Mouse (Mus musculus) telencephalon, adult 2 months (tissue): ENCODE measurements at regions not wholly inside any gene's neighbourhood (a gene's known extent, or its start where the extent isn't known, plus 50 kb on each side); places are given as distances from the start of the nearest gene placed in this dataset.

Experiments
- DNase-seq: peaks from one replicate; pipeline ENCODE4 v3.0.0-alpha.2; 2011; ENCODE audit warnings: low read depth, low spot score

DNA sequence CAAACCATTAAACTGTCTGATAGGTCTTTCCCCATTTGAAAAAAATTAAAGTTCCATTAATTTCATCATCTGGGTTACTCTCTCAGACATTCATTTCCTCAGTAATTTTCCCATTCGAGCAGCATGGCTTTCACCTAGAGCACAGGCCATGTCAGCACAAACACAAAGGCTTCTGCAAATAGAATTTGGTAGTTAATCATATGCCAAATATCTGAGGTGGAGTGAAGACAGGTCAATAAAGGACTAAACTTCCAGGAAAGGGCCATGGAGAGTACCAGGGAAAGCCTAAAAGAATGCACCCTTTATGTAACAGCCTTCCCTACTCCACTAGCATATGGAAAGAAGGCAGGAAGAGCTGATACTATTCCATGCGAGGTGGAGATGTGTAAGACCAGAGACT lies 150.3 kb upstream of the Gimd1 start:
- DNase-seq = no peak

DNA sequence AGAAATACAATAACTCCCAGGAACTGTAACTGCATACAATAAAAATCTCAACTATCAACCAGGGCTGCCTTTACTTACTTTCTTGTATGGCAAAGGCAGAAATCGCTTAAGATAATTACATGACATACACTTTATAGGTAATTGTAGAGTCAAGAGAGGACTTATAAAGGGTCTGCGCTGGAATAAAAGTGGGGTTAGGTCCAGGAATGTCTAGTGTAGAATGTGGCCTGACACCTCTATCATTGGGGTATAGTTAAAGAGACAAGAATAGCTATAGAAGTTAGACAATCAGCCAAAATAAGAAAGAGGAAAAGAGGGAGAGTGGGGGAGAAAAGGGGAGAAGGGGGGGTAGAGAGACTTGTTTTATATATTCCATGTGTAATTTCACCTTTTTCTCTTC lies 144.8 kb upstream of the Gimd1 start:
- no peak for DNase-seq

DNA sequence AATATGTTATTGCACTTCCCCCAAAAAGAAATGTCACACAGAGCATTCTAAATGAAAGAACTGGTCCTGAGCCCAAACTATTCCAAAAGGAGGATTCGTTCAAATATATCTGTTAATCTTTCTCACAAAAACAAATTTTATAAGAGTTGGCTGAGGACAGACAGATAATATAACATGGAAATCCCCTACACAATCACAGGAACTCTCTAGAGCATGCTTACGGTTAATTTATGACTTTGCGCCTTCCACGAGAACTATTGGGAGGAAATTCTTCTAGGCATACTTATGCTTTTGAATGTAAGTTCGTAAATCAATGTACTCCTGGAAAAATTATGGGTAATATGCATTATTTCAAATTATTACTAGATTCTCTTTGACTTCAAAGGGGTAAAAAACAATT lies 144.1 kb upstream of the Gimd1 start:
- no peak for DNase-seq

DNA sequence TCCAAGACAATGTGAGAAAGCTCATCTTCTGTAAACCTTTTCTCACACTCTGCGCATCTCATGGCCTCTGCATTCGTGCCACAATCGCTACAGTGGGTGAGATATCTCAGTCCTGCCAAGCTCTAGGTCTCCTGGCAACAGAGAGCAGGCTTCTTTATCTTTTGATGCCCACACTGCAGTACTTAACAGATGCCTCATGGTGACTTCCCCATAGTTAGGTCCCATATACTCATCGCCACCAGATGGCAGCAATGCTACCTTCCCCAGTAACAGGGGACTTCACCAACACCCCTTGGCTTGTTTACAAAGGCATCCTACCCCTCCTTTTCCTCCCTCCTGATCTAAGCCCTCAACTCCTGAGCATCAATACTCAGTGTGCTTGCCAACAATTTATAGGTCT lies 123.5 kb upstream of the Gimd1 start:
- peak; percentile 13 for DNase-seq

DNA sequence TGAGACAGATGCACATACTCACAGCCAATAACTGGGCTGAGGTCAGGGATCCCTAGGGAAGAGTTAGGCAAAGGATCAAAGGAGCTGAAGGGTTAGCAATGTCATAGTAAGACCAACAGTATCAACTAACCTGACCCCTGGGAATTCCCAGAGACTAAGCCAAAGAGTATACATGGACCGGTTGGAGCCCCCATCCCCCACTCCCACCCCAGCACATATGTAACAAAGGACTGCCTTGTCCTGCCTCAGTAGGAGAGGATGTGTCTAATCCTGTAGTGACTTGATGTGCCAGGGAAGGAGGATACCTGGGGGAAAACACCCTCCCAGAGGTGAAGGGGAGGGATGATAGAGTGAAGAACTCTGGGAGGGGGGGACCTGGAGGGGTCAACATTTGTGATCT lies 119.4 kb upstream of the Gimd1 start:
- DNase-seq = no peak

DNA sequence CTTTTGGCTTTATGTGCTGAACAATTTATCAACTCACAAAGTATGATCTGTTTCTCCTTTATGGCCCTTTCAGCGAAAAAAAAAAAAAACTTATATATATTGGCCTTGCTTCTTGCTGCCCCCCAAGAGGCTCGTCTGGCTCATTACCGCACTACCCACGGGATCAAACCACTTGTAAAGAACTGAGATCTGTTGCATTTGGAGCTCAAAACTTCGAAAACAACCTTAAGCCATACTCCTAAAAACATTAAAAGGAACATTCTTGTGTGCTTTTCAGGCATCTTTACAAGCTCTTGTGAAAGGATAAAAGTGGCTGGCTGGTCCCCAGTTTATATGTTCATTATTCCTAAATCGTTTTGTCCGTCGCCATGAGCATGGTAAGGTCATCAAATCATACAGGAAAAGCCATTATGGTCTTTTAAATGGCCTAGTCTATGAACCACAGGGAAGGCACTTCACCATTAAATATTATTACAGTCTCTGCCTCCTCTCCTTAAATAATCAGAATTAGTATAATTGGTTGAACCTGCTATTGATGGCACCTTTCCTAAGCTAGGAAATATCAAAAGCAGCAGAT lies 117.0 kb upstream of the Gimd1 start:
- DNase-seq = no peak

DNA sequence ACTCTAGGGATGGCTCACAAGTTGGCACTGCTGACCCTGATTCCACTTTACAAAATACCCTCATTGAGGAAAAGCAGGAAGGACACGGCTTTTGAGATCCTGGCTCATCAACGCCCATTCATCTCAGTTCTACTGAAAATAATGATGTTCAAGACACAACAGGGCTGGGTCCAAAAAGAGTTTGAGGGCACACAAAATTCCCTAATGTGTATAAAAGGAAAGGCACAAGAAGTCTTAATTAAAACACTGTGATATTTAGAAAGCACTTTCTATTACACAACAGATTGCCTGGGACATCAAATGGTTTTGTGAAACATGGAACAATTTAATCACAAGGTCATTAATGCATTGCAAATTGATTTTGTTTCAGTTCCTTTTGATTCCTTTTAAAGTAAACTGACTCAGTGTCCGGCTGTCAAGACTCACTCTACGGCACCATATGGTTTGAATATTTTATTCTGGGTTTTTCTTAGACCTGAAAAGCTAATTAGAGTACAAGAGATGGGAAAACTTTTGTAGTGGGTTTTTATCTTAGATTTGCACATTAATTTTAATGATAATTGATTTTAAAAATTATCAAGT lies 96.2 kb upstream of the Gimd1 start:
- no peak for DNase-seq

DNA sequence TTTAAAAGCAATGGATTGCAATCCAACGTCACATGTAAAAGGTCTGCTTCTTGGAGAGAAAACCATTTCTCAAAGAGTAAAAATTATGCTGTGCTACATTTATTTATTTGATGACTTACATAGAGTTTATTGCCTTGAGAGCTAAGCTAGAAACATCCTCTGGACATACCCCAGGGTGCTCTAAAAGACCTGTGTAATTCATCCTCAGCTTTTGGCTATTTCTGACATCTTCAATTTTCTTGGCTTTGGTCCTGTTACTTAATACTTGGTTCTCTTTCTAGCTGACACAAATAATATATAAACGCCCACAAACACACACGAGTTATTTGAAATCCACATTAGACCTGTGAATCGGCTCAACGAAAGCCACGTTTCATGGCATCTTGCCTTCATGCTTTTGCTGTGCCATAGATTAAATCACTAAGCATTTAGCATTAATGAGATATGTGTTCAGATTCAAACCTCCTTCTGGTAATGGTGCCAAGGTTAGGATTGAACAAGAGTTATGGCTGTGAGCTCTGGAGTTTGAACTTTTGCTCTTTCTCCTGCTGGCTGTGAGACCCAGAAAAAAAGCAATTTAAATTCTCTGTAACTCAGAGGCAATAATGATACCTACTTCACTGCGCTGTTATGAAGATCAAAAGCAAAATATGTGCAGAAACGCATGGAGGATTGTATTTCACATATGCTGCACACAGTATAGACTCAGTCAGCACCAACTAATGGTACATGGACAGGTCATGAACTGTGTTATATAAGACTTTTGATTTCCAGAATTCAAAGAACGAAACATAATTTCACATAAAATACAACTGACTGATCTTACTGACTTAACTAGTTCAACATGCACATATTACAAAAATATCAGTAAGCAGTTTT lies 89.6 kb upstream of the Gimd1 start:
- DNase-seq = no peak

DNA sequence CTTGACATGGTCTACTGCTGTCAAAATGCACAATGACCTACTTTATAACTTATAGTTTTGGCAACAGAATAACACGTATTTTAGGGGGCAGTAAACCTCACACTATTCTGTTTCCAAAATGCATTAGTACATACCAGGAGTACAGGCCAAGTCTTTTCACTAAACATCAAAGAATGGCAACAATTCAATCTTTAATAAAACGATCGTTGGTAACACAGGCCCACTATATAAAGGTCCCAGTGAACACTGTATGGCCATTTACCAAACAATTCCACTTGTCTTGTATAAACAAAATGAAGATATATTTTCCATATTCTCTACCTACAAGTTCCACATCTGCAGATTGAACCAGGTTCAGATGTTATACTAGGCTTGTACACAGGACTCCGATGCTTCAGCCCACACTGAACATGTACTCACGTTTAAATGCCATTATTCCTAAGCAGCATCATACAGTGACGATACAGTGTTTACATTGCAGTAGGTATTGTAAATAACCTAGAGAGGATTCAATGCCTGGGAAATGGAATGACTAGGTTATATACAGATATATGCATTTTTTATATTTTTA lies 78.3 kb upstream of the Gimd1 start:
- no peak for DNase-seq

DNA sequence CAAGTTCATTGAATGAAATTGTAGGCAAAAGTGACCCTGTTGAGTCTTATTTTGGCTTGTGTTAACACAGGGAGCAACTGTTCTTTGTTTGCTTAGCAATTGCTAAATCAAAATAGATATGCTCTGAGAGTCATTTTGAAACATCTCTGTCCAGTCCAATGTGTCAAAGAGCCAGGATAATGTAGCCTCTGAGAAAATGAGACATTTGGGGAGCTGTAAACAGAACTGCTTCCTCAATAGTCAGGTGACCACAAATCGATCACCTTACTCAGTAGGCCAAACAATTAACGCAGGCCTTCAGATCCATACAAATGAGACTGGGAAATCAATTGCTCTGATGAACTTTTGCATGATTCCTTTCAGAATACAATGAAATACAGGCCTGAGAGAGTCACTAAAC lies 63.9 kb upstream of the Gimd1 start:
- no peak for DNase-seq

DNA sequence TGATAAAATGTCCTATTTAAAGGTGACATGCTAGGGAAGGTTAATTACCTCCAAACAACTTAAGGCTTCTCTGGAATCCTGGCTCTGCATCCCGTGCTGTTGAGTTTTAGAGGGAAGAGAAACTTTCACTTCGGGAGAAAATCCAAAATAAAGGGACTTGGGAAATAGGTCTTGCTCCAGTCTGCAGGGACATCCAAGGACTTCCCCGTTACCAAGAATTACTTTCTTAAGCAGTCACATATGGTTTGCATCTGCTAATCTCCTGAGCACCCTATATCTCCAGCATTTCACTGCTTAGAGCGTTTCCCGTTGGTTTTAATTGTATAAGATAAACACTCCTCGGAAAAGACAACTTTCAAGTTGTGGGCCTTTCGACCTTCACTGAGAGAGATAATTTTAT lies 63.3 kb upstream of the Gimd1 start:
- no peak for DNase-seq
